Mouse (Mus musculus) layer of hippocampus, postnatal 14 days (tissue): ENCODE measurements around the gene Ccdc82. TPM values are rescaled to one million over a fixed set of nuclear protein-coding genes. Genes with fewer than 3 reads are reported as not detected.

Experiments used
- total RNA-seq, 2 experiments: library from RNA; stranded (reverse); gene quantifications; 2 replicates each; pipeline ENCODE4 v1.2.3; 2021

Gene Ccdc82
- total RNA-seq, 2 experiments from 2014 or later = 9.3 to 9.6 TPM

Other genes with a start within 250 kb of the Ccdc82 start
- gene Jrkl, start 1.1 kb upstream of the Ccdc82 start, total RNA-seq = 1 to 10 TPM; 9.5 to 10.0 TPM
- gene Maml2, start 51.0 kb downstream of the Ccdc82 start, total RNA-seq = 10 to 100 TPM; 15.1 to 16.5 TPM
- gene Gm17571, start 199.8 kb downstream of the Ccdc82 start, total RNA-seq = not detected